Mouse (Mus musculus): ENCODE measurements around the gene Rims1.
A peak's percentile ranks its signal among the peaks of the same experiment; 100 is the strongest.

The Rims1 gene

GRCm38 (mm10) chr1:22377062-22377461, 428.7 kb downstream of the Rims1 start:
- no peak for DNase-seq (ENCODE audit: low read depth, low spot score)

GRCm38 (mm10) chr1:22356209-22356608, 449.6 kb downstream of the Rims1 start:
- no peak for DNase-seq (ENCODE audit: low read depth, low spot score)

DNA sequence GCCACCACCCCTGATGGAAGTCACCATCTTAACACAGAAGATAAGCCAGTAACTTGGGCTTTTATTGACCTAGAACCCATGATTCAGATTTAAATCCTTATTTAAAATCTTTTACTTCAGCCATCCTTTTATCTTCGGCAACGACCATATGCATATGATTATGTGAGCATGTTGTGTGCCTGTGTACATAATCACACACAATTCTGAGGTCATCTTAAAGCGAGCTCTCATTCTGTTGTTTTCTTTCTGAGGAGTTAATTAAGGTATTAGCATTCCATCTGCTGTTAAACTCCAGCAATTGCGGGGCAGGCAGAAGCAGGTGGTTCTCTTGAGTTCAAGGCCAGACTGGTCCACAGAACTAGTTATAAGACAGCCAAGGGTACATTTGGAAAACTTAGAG, 452.1 kb downstream of the Rims1 start:
- DNase-seq (ENCODE audit: low read depth, low spot score), result no peak

DNA sequence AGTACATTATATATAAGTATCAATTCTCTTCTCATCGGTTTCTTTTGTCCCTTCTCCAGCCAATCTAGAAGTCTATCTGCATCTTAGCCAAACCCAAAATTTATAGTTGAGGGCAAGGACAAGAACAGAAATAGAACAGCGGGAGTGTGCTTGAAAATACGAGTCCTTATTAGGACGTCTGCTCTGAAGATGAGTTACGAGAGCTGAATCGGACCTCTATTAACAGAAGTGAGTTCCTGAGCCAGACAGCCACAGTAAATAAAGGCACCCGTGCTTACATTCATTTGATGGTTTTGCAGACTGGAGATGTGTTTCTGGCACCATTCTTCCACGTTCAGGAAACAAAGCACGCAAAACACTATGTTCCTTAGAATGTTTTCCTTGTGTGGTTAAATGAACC, 466.9 kb downstream of the Rims1 start:
- DNase-seq (ENCODE audit: low read depth, low spot score), result no peak

DNA sequence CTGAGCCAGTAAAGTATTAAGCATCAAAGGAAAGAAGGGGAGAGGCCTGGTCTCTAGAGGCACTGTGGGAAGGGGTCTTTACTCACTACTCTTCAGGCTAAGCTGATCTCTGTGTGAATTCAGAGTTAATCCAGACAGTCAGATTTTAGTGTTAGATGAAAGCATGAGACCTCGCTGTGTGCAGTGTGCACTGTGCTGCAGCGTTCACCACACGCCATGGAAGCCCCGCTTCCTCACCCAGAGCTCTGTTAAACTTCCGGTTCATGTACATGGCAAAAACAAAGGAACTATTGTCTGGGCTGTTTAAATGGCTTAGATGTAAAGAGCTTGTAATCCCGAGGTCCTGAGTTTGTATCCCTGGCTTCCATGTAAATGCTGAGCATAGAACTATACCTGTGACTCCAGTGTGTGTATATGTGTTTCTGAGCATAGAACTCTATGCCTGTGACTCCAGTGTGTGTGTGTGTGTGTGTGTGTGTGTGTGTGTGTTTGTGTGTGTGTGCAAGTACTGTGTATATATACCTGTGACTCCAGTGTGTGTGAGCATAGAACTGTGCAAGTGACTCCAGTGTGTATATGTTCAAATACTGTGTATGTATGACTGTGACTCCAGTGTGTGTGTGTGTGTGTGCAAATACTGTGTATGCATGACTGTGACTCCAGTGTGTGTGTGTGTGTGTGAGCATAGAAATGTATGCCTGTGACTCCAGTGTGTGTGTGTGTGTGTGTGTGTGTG, 484.7 kb downstream of the Rims1 start:
- DNase-seq (ENCODE audit: low read depth, low spot score), result no peak

DNA sequence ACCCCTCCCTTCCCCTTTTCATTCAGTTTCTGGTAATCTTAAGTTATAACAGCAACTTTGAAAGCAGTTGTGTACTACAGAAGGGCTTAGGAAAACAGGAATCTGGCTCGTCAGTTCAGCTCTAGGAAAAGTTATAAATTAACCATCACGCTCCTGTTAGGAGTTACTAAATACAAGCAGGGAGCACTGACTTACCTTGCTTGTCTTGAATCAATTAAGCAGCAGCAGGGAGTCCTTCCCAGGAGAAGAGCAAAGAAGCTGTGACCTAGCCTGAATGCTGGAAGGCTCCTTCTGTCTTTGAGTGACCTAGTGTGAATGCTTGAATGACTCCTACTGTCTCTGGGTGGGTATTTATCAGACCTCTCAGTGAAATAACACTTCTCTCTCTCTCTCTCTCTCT, 490.3 kb downstream of the Rims1 start:
- DNase-seq (ENCODE audit: low read depth, low spot score), result no peak

GRCm38 (mm10) chr1:22311471-22311870, 494.3 kb downstream of the Rims1 start:
- DNase-seq (ENCODE audit: low read depth, low spot score), result no peak

- DNase-seq (ENCODE audit: low read depth, low spot score), result no peak
Measured at GRCm38 (mm10) chr1:22306519-22306918, 499.3 kb downstream of the Rims1 start.

DNA sequence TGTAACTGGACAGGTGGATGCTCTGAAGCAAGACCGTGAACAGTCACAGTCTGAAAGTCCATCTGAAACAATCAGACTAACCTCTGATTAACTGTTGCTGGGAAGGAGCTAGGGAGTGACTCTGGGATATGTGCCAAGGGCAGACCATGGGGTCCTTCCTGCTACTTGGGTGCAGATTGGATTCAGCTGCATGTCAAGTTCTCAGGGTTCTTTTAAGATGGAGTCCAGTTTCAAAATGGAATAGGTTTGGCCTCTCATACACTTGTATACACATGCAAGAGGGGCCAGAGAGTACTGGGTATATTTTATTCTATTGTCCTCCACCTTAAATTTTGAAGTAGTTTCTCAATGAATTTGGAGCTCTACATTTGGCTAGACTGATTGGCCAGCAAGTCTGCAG, 499.9 kb downstream of the Rims1 start:
- no peak for DNase-seq (ENCODE audit: low read depth, low spot score)

DNA sequence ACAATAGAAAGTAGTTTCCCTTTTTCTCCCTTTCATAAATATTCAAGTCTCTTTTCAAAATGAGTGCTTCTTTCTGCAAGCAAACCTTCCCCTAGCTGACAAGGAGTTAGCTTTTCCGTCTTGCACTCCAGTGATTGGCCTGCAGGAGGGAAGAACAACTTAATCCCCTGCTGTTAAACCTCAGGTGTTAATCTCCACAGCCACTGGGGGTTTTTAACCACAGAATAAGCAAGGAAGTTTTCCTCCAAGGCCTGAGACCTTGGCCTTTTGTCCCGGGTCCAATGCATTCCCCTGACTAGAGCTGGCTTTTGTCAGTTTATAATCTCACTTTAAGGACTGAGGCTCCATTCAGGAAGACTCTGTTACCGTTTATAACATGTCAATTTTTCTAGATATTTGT, 511.8 kb downstream of the Rims1 start:
- DNase-seq (ENCODE audit: low read depth, low spot score), result no peak

- DNase-seq (ENCODE audit: low read depth, low spot score), result no peak
Measured at GRCm38 (mm10) chr1:22293310-22293709, 512.5 kb downstream of the Rims1 start.

DNA sequence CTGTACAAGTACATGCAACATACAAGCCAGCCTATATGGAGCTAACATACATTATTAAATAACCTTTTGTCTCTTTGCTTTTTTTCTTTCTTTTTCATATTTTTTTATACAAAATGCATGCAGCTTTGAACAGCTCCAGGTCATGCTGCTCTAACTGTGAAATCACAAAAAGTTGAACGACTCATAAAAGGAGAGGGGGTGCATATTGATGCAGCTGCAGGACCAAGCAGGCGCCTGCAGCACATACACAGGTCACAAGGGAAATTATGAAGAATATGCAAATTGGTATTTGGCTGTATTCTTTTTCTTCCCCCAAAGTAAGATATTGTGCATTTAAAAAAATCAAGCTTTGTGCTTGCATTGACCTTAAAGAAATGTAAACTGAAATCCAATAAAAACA, 519.0 kb downstream of the Rims1 start:
- DNase-seq (ENCODE audit: low read depth, low spot score), result no peak

GRCm38 (mm10) chr1:22279954-22280353, 525.8 kb downstream of the Rims1 start:
- DNase-seq (ENCODE audit: low read depth, low spot score), result no peak

DNA sequence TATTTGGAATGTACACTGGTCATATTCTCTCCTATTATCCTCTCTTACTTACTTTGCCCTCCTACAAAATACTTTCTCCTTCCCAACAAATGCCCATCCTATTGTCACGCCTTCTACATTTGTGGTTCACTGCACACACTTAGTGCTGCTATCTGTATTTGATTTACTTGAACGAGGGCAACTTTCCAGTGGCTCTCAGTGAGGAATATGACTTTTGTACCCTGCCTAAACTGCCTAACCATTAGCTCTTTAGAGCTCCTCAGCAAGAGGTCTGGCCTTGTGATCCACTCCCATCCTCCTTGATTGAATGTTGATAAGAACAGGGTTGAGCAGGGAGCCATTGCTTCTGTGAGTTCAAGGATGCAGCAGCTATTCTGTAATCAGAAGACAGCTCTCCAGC, 531.7 kb downstream of the Rims1 start:
- no peak for DNase-seq (ENCODE audit: low read depth, low spot score)

GRCm38 (mm10) chr1:22270131-22270530, 535.7 kb downstream of the Rims1 start:
- no peak for DNase-seq (ENCODE audit: low read depth, low spot score)

DNA sequence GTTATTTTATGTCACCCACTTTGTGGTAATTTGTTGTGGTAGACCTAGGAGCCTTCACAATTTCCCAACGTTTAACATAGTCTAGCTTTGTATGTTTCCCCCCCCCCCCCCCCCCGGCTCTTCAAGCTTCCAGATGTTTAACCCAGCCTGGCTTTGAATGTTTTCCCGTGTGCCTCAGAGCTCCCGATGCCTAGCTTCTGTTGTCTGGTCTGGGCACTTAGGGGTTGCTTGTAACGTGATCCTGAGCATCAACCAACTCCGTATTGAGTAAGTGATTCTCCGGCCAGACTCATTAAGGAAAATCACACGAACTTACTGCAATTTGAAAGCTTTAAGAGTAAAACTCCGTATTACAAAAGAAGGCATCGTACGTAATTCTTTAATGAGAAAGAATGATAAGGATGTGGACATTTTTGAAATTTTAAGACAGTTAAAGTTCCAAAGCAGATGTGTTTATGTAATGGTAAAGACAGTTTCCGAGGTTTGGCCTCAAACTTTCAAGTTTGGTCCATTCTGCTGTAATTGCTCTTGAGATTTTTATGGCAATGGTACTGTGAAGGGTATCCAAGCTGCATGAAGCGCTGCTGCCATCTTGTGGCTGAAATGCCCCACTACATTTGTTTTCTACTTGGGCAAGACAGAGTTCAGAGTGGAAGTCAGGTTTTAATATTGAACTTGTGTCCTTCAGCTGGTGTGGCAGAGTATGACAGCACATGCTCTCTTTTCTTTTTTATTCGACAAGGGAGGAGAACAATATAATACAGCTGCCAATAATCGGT, 537.0 kb downstream of the Rims1 start:
- peak; percentile 25 for DNase-seq (ENCODE audit: low read depth, low spot score)

DNA sequence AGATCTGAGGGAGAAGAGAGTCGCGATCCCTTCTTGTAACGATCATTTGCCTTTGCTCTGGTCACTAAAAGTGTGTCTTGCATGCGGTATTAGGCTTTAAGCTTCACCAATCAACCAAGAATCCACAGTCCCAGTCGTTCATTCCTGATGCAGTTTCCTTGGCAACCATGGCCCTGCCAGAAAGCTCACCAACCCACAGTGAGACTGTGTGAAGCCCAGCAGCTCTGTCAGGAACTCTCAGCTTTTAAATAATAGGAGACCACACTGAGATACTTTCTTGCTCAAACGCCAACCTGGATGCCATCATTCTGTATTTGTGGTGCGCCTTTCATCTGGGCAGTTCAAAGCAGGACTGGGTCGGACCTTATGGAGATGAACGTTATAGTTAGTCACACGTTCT, 539.3 kb downstream of the Rims1 start:
- DNase-seq (ENCODE audit: low read depth, low spot score), result no peak

- no peak for DNase-seq (ENCODE audit: low read depth, low spot score)
Measured at GRCm38 (mm10) chr1:22265528-22265927, 540.3 kb downstream of the Rims1 start.

DNA sequence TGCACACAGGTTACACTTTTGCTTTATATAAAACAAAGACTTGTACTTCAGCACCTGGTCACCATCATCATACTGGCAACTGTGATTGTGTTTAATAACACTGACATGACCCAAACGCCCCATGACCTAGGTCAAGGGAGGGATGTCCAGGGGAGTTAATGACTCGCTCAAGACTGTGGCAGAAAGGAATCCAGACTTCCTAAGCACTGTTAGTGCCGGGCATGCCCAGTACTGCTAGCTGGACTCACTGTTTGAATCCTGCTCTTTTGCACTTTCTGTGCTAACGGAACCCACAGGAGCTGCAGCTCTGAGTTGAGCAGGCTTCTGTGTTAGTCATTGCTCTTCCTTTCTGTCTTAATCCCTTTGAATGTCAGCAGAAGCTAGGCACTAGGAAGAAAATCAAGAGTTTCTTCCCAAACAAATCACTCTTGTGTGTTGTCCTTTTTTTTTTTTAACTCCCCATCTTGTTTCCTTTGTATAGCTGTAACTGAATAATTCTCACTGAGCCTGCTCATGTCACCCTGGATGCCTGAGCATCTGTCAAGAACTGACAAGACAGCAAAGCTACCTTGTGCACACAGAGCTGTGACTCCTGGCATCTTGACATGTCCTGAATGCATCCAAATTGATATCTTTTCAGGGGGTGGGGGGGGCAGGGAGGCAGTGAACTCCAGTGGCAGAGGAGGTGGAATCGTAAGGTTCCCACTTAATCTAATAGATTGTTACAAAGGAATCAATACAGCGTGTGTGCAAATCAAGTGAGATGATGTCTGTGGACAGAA, 543.4 kb downstream of the Rims1 start:
- no peak for DNase-seq (ENCODE audit: low read depth, low spot score)

GRCm38 (mm10) chr1:22261702-22262101, 544.1 kb downstream of the Rims1 start:
- no peak for DNase-seq (ENCODE audit: low read depth, low spot score)

DNA sequence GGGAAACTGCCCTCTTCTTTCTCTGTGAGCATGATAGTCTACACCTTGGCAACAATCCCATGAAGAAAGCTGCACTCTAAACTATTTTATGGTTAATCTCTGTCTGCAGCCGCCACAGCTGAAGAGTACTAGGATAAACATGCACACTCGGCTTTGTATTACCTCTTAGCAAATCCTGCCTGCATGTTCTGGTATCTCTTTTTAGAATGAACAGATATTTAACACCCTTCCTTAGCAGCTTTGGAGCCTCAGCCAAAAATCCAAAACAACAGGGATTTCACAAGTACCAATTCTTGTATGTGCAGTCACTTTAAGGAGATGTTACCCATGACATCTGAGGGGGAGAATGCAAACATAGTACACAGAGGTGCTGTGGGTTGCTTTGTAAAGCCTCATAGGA, 545.5 kb downstream of the Rims1 start:
- no peak for DNase-seq (ENCODE audit: low read depth, low spot score)

DNA sequence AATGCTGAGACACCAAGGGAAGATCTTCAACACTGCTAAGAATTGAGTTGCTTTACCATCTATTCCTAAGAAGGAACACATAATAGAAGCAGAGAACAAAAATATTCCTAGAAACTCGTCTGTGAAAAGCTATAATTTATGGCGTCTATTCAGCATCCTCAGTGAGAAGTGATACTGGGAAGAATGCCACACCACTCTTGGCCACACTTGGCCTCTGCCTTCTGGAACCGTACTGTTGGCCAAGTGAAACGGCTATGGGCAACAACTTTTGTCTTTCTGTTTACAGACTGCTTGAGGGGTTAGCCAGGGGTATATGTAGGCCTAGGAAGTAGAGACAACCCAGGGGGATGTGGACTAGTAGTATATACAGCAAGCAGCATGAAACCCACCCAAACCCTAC, 547.4 kb downstream of the Rims1 start:
- no peak for DNase-seq (ENCODE audit: low read depth, low spot score)

All from retina, adult 2 months (tissue).